Mouse (Mus musculus): ENCODE measurements around the gene Pafah1b1. TPM values are rescaled to one million over a fixed set of nuclear protein-coding genes. Genes with fewer than 3 reads are reported as not detected.

Pafah1b1 gene
- polyA plus RNA-seq, 1 experiment from 2014 or later: 52.3 TPM

GRCm38 (mm10) chr11:74708781-74709180 is 15.7 kb downstream of the Pafah1b1 start:
- no peak for DNase-seq (ENCODE audit: low spot score)
- Histone ChIP-seq H3K4me3 (no peak overlapping the region), H3K27ac (replicated peaks) (no peak overlapping the region), H3K36me3 (replicated peaks) (peaks cover 37% of the 10 kb centered on the region), H3K27me3 (replicated peaks; ENCODE audit: low read depth, poor library complexity, severe bottlenecking) (no peaks in the 10 kb centered on the region), H3K9me3 (no peaks in the 10 kb centered on the region), H3K4me1 (no peaks in the 10 kb centered on the region)
- 81% methylated on average over 1 of the region's 1 CpGs for WGBS

- H3K4me1 ChIP-seq: no peaks in the 10 kb centered on the region
- no peak overlapping the region for H3K27ac ChIP-seq (replicated peaks)
- no peaks in the 10 kb centered on the region for H3K27me3 ChIP-seq (replicated peaks; ENCODE audit: low read depth, poor library complexity, severe bottlenecking)
- H3K9me3 ChIP-seq: no peaks in the 10 kb centered on the region
- no peak overlapping the region for H3K4me3 ChIP-seq
- no peak for DNase-seq (ENCODE audit: low spot score)
- peaks cover 25% of the 10 kb centered on the region for H3K36me3 ChIP-seq (replicated peaks)
- 91% methylated on average over 2 of the region's 2 CpGs for WGBS
These were observed 20.4 kb downstream of the Pafah1b1 start for GRCm38 (mm10) chr11:74704068-74704467.

- 95% methylated on average over 2 of the region's 2 CpGs for WGBS
- Histone ChIP-seq H3K27me3 (replicated peaks; ENCODE audit: low read depth, poor library complexity, severe bottlenecking) (no peaks in the 10 kb centered on the region), H3K27ac (replicated peaks) (no peak overlapping the region), H3K4me1 (no peaks in the 10 kb centered on the region), H3K36me3 (replicated peaks) (peaks cover 49% of the 10 kb centered on the region), H3K4me3 (no peak overlapping the region), H3K9me3 (no peaks in the 10 kb centered on the region)
- no peak for DNase-seq (ENCODE audit: low spot score)
These were observed 25.0 kb downstream of the Pafah1b1 start for GRCm38 (mm10) chr11:74699505-74699904.

GRCm38 (mm10) chr11:74692151-74692550 is 32.3 kb downstream of the Pafah1b1 start:
- 83% methylated on average over 1 of the region's 1 CpGs for WGBS
- Histone ChIP-seq H3K4me3 (no peak overlapping the region), H3K9me3 (no peaks in the 10 kb centered on the region), H3K36me3 (replicated peaks) (peaks cover 78% of the 10 kb centered on the region), H3K4me1 (no peaks in the 10 kb centered on the region), H3K27me3 (replicated peaks; ENCODE audit: low read depth, poor library complexity, severe bottlenecking) (no peaks in the 10 kb centered on the region), H3K27ac (replicated peaks) (no peak overlapping the region)
- DNase-seq (ENCODE audit: low spot score): no peak

GRCm38 (mm10) chr11:74675156-74675555 is 49.3 kb downstream of the Pafah1b1 start:
- H3K4me1 ChIP-seq: no peaks in the 10 kb centered on the region; the same call in 1 of the 2 replicates
- WGBS: 87% methylated on average over 4 of the region's 4 CpGs
- no peaks in the 10 kb centered on the region for H3K27me3 ChIP-seq (replicated peaks; ENCODE audit: low read depth, poor library complexity, severe bottlenecking)
- no peak overlapping the region for H3K4me3 ChIP-seq
- H3K36me3 ChIP-seq (replicated peaks): peaks cover 80% of the 10 kb centered on the region
- DNase-seq (ENCODE audit: low spot score): no peak
- H3K9me3 ChIP-seq: no peaks in the 10 kb centered on the region
- no peak overlapping the region for H3K27ac ChIP-seq (replicated peaks)

- peaks cover 80% of the 10 kb centered on the region for H3K36me3 ChIP-seq (replicated peaks)
These were observed 49.8 kb downstream of the Pafah1b1 start for GRCm38 (mm10) chr11:74674713-74675112.

GRCm38 (mm10) chr11:74673561-74673960 is 50.9 kb downstream of the Pafah1b1 start:
- peaks cover 80% of the 10 kb centered on the region for H3K36me3 ChIP-seq (replicated peaks)
- WGBS: 84% methylated on average over 1 of the region's 1 CpGs
- DNase-seq (ENCODE audit: low spot score): no peak
- no peaks in the 10 kb centered on the region for H3K9me3 ChIP-seq
- H3K27ac ChIP-seq (replicated peaks): no peak overlapping the region
- H3K27me3 ChIP-seq (replicated peaks; ENCODE audit: low read depth, poor library complexity, severe bottlenecking): no peaks in the 10 kb centered on the region
- H3K4me3 ChIP-seq: no peak overlapping the region
- H3K4me1 ChIP-seq: no peaks in the 10 kb centered on the region; the same call in 1 of the 2 replicates

More at GRCm38 (mm10) chr11:74674713-74675112, 49.8 kb downstream of the Pafah1b1 start:
- H3K27ac ChIP-seq (replicated peaks): no peak overlapping the region
- DNase-seq (ENCODE audit: low spot score): no peak
- 96% methylated on average over 8 of the region's 8 CpGs for WGBS
- H3K4me3 ChIP-seq: no peak overlapping the region
- no peaks in the 10 kb centered on the region; the same call in 1 of the 2 replicates for H3K4me1 ChIP-seq
- H3K27me3 ChIP-seq (replicated peaks; ENCODE audit: low read depth, poor library complexity, severe bottlenecking): no peaks in the 10 kb centered on the region
- H3K9me3 ChIP-seq: no peaks in the 10 kb centered on the region

- no peaks in the 10 kb centered on the region; the same call in 1 of the 2 replicates for H3K4me1 ChIP-seq
- H3K36me3 ChIP-seq (replicated peaks): peaks cover 80% of the 10 kb centered on the region
- H3K27me3 ChIP-seq (replicated peaks; ENCODE audit: low read depth, poor library complexity, severe bottlenecking): no peaks in the 10 kb centered on the region
- H3K27ac ChIP-seq (replicated peaks): no peak overlapping the region
- no peak for DNase-seq (ENCODE audit: low spot score)
- no peaks in the 10 kb centered on the region for H3K9me3 ChIP-seq
- WGBS: 84% methylated on average over 6 of the region's 6 CpGs
- no peak overlapping the region for H3K4me3 ChIP-seq
These were observed 51.5 kb downstream of the Pafah1b1 start for GRCm38 (mm10) chr11:74672901-74673513.

GRCm38 (mm10) chr11:74671839-74672238 is 52.6 kb downstream of the Pafah1b1 start:
- no peaks in the 10 kb centered on the region; the same call in 1 of the 2 replicates for H3K4me1 ChIP-seq
- H3K4me3 ChIP-seq: no peak overlapping the region
- DNase-seq (ENCODE audit: low spot score): no peak
- H3K27ac ChIP-seq (replicated peaks): no peak overlapping the region
- no peaks in the 10 kb centered on the region for H3K9me3 ChIP-seq
- 94% methylated on average over 5 of the region's 5 CpGs for WGBS
- H3K27me3 ChIP-seq (replicated peaks; ENCODE audit: low read depth, poor library complexity, severe bottlenecking): no peaks in the 10 kb centered on the region
- peaks cover 80% of the 10 kb centered on the region for H3K36me3 ChIP-seq (replicated peaks)

GRCm38 (mm10) chr11:74671013-74671412 is 53.5 kb downstream of the Pafah1b1 start:
- 91% methylated on average over 1 of the region's 1 CpGs for WGBS
- Histone ChIP-seq H3K9me3 (no peaks in the 10 kb centered on the region), H3K27me3 (replicated peaks; ENCODE audit: low read depth, poor library complexity, severe bottlenecking) (no peaks in the 10 kb centered on the region), H3K4me3 (no peak overlapping the region), H3K36me3 (replicated peaks) (peaks cover 80% of the 10 kb centered on the region), H3K4me1 (no peaks in the 10 kb centered on the region; the same call in 1 of the 2 replicates), H3K27ac (replicated peaks) (no peak overlapping the region)
- DNase-seq (ENCODE audit: low spot score): no peak

- H3K27me3 ChIP-seq (replicated peaks; ENCODE audit: low read depth, poor library complexity, severe bottlenecking): no peaks in the 10 kb centered on the region
- peaks cover 81% of the 10 kb centered on the region for H3K36me3 ChIP-seq (replicated peaks)
- H3K4me1 ChIP-seq: no peaks in the 10 kb centered on the region; the same call in 1 of the 2 replicates
- H3K9me3 ChIP-seq: no peaks in the 10 kb centered on the region
- no peak overlapping the region for H3K4me3 ChIP-seq
- no peak overlapping the region; the same call in 1 of the 2 replicates for H3K27ac ChIP-seq (replicated peaks)
- no peak for DNase-seq (ENCODE audit: low spot score)
These were observed 54.3 kb downstream of the Pafah1b1 start for GRCm38 (mm10) chr11:74670151-74670550.

GRCm38 (mm10) chr11:74668971-74669370 is 55.5 kb downstream of the Pafah1b1 start:
- H3K27ac ChIP-seq (replicated peaks): no peak overlapping the region
- H3K4me1 ChIP-seq: no peaks in the 10 kb centered on the region; the same call in 1 of the 2 replicates

GRCm38 (mm10) chr11:74668466-74668865 is 56.0 kb downstream of the Pafah1b1 start:
- no peaks in the 10 kb centered on the region for H3K9me3 ChIP-seq
- no peak overlapping the region for H3K27ac ChIP-seq (replicated peaks)
- WGBS: 89% methylated on average over 5 of the region's 5 CpGs
- no peaks in the 10 kb centered on the region; the same call in 1 of the 2 replicates for H3K4me1 ChIP-seq
- H3K27me3 ChIP-seq (replicated peaks; ENCODE audit: low read depth, poor library complexity, severe bottlenecking): no peaks in the 10 kb centered on the region
- H3K4me3 ChIP-seq: no peak overlapping the region
- no peak for DNase-seq (ENCODE audit: low spot score)
- peaks cover 81% of the 10 kb centered on the region for H3K36me3 ChIP-seq (replicated peaks)

More at GRCm38 (mm10) chr11:74668971-74669370, 55.5 kb downstream of the Pafah1b1 start:
- Histone ChIP-seq H3K27me3 (replicated peaks; ENCODE audit: low read depth, poor library complexity, severe bottlenecking) (no peaks in the 10 kb centered on the region), H3K4me3 (no peak overlapping the region), H3K36me3 (replicated peaks) (peaks cover 81% of the 10 kb centered on the region), H3K9me3 (no peaks in the 10 kb centered on the region)
- DNase-seq (ENCODE audit: low spot score): no peak
- WGBS: 87% methylated on average over 2 of the region's 2 CpGs

Data from embryonic facial prominence, embryonic 10.5 days (tissue).